Mouse (Mus musculus): Measurements from ENCODE around the gene Crkl. TPM values are rescaled to one million over a fixed set of nuclear protein-coding genes. Genes with fewer than 3 reads are reported as not detected.

Gene Crkl
- polyA plus RNA-seq, 1 experiment: 5.4 TPM

DNA sequence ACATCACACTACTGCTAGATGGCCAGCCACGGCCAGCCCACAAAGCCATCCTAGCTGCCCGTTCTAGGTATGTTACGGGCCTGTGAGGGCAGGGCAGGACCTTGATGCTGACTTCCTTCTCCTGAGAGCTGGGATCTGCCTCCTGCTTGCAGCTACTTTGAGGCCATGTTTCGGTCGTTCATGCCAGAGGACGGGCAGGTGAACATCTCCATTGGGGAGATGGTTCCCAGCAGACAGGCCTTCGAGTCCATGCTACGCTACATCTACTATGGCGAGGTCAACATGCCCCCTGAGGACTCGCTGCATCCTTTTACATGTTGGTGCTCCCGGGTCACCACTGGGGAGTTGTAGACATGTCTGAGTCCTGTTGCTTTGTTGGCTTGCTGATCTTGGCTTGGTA, 72.4 kb downstream of the Crkl start:
- Histone ChIP-seq H3K9me3 (no peaks in the 10 kb centered on the region), H3K27me3 (replicated peaks) (no peaks in the 10 kb centered on the region), H3K4me1 (peaks cover 10% of the 10 kb centered on the region), H3K4me3 (replicated peaks) (no peak overlapping the region), H3K36me3 (replicated peaks; ENCODE audit: low read length) (peaks cover 99% of the 10 kb centered on the region)
- TF ChIP-seq GATA1 (IDR thresholded peaks at IDR 0.05; ENCODE audit: borderline replicate concordance, low read length): no peak
- TF ChIP-seq FLI1 (IDR thresholded peaks at IDR 0.05; ENCODE audit: low read length): no peak

- Histone ChIP-seq H3K27me3 (replicated peaks) (no peaks in the 10 kb centered on the region), H3K9me3 (no peaks in the 10 kb centered on the region), H3K4me1 (peaks cover 23% of the 10 kb centered on the region), H3K4me3 (replicated peaks) (no peak overlapping the region), H3K36me3 (replicated peaks; ENCODE audit: low read length) (peaks cover 87% of the 10 kb centered on the region)
- TF ChIP-seq GATA1 (IDR thresholded peaks at IDR 0.05; ENCODE audit: borderline replicate concordance, low read length): no peak
These were observed 73.7 kb downstream of the Crkl start for GRCm38 (mm10) chr16:17525524-17525923.

- peaks cover 24% of the 10 kb centered on the region for H3K4me1 ChIP-seq
- no peaks in the 10 kb centered on the region for H3K9me3 ChIP-seq
- TF ChIP-seq GATA1 (IDR thresholded peaks at IDR 0.05; ENCODE audit: borderline replicate concordance, low read length) (no peak), FLI1 (IDR thresholded peaks at IDR 0.05; ENCODE audit: low read length) (no peak)
- no peaks in the 10 kb centered on the region for H3K27me3 ChIP-seq (replicated peaks)
- H3K36me3 ChIP-seq (replicated peaks; ENCODE audit: low read length): peaks cover 80% of the 10 kb centered on the region
- H3K4me3 ChIP-seq (replicated peaks): no peak overlapping the region
These were observed 74.4 kb downstream of the Crkl start for GRCm38 (mm10) chr16:17526223-17526622.

DNA sequence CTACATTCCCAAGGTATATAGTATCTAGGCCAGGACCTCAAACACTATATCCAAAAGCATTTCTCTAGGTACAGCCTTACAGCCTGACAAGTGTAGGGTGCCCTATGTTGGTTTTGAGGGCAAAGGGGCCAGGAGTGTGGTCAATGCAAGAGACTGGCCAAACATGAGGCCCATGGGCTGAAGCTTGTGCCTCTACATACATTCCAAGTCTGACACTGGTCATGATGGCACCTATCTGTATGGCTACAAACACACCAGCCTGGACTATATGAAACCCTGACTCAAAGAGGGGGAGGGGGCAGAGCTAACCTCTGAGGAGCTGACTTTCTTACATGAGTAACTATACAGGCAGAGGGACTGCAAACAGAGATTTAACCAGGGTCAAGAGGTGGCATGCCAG, 75.8 kb downstream of the Crkl start:
- Histone ChIP-seq H3K36me3 (replicated peaks; ENCODE audit: low read length) (peaks cover 66% of the 10 kb centered on the region), H3K4me1 (peaks cover 36% of the 10 kb centered on the region), H3K4me3 (replicated peaks) (no peak overlapping the region), H3K27me3 (replicated peaks) (no peaks in the 10 kb centered on the region), H3K9me3 (no peaks in the 10 kb centered on the region)
- TF ChIP-seq GATA1 (IDR thresholded peaks at IDR 0.05; ENCODE audit: borderline replicate concordance, low read length) (no peak), FLI1 (IDR thresholded peaks at IDR 0.05; ENCODE audit: low read length) (no peak)

- Histone ChIP-seq H3K4me1 (peaks cover 38% of the 10 kb centered on the region), H3K27me3 (replicated peaks) (no peaks in the 10 kb centered on the region), H3K4me3 (replicated peaks) (no peak overlapping the region), H3K36me3 (replicated peaks; ENCODE audit: low read length) (peaks cover 60% of the 10 kb centered on the region), H3K9me3 (no peaks in the 10 kb centered on the region)
- TF ChIP-seq GATA1 (IDR thresholded peaks at IDR 0.05; ENCODE audit: borderline replicate concordance, low read length) (no peak), FLI1 (IDR thresholded peaks at IDR 0.05; ENCODE audit: low read length) (no peak)
These were observed 76.5 kb downstream of the Crkl start for GRCm38 (mm10) chr16:17528276-17528675.

DNA sequence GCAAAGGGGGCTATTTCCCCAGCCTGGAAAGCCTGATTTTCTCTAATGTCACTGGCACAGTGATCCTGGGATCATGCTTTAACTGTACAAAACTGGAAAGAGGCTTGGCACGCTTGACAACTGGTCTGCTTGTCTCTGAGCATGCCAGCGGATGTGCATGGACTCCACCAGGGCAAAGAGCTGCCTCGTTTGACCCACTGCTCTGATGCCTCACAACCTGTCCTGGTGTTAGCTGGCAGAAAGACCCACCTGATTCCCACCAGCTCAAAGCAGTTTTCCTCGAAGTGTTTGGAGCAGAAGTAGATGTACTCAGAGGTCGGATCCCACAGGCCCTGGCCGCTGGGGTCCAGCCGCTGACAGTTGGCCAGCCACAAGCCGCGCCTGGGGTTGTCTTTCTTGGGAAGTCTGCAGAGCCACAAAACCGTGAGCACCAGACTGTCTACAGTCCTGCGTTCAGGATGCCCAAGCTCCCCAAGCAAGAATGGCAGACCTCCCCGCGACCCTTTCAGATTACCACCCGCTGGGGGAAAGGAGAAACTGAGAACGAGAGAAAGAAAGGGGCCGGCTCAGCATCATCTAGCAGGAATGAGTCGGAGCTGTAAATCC, 78.3 kb downstream of the Crkl start:
- Histone ChIP-seq H3K4me1 (peaks cover 38% of the 10 kb centered on the region), H3K4me3 (replicated peaks) (peak overlapping the region; percentile 98), H3K27me3 (replicated peaks) (no peaks in the 10 kb centered on the region), H3K36me3 (replicated peaks; ENCODE audit: low read length) (peaks cover 43% of the 10 kb centered on the region), H3K9me3 (no peaks in the 10 kb centered on the region)
- TF ChIP-seq GATA1 (IDR thresholded peaks at IDR 0.05; ENCODE audit: borderline replicate concordance, low read length) (no peak), FLI1 (IDR thresholded peaks at IDR 0.05; ENCODE audit: low read length) (no peak)

- no peaks in the 10 kb centered on the region for H3K9me3 ChIP-seq
- H3K36me3 ChIP-seq (replicated peaks; ENCODE audit: low read length): peaks cover 36% of the 10 kb centered on the region
- peak within 1 kb of the TSS; percentile 98 for H3K4me3 ChIP-seq (replicated peaks)
- TF ChIP-seq GATA1 (IDR thresholded peaks at IDR 0.05; ENCODE audit: borderline replicate concordance, low read length) (no peak), FLI1 (IDR thresholded peaks at IDR 0.05; ENCODE audit: low read length) (peak; percentile 66; the same call in 1 of the 2 replicates)
- H3K27me3 ChIP-seq (replicated peaks): no peaks in the 10 kb centered on the region
- peaks cover 38% of the 10 kb centered on the region for H3K4me1 ChIP-seq
These were observed 79.0 kb downstream of the Crkl start, which contains the start of gene Thap7 for GRCm38 (mm10) chr16:17530640-17531288. Gene Thap7, minus strand, starts transcription at chr16:17531136.

GRCm38 (mm10) chr16:17532271-17532670, 80.5 kb downstream of the Crkl start:
- Histone ChIP-seq H3K27me3 (replicated peaks) (peaks cover 2% of the 10 kb centered on the region), H3K36me3 (replicated peaks; ENCODE audit: low read length) (peaks cover 21% of the 10 kb centered on the region), H3K4me3 (replicated peaks) (peak overlapping the region; percentile 42), H3K9me3 (peaks cover 4% of the 10 kb centered on the region), H3K4me1 (peaks cover 38% of the 10 kb centered on the region)
- TF ChIP-seq FLI1 (IDR thresholded peaks at IDR 0.05; ENCODE audit: low read length) (no peak), GATA1 (IDR thresholded peaks at IDR 0.05; ENCODE audit: borderline replicate concordance, low read length) (no peak)

DNA sequence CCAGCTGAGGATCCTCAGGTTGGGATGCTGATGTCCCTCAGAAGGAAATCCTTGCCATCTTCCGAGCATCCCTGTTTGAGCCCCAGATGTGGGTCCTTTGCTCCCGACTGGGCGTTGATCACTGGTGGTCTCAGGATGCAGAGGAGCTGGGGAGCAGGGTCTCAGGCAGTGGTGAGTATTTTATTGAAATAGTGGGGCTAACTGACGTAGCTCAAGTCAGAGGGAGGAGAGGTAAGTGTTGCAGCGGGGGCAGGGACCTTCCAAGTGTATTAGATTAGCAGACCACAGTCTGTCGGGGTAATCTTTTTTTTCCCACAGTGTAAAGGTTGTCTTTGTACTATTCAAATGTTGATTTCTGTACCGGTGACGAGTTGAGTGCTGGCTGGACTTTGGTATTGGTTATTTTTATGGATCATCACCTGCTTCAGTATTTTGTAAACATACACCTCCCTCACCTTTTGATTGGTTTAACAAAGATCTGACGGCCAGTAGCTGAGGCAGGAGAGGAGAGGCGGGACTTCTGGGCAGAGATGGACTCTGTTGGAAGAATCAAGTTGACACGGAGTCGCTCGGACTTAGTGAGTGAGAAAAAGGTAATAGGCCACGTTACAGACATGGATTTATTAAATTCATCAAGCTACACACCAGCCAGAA, 81.0 kb downstream of the Crkl start:
- Histone ChIP-seq H3K4me1 (peaks cover 38% of the 10 kb centered on the region), H3K4me3 (replicated peaks) (no peak overlapping the region), H3K36me3 (replicated peaks; ENCODE audit: low read length) (peaks cover 16% of the 10 kb centered on the region), H3K9me3 (peaks cover 4% of the 10 kb centered on the region), H3K27me3 (replicated peaks) (peaks cover 2% of the 10 kb centered on the region)
- TF ChIP-seq GATA1 (IDR thresholded peaks at IDR 0.05; ENCODE audit: borderline replicate concordance, low read length) (no peak), FLI1 (IDR thresholded peaks at IDR 0.05; ENCODE audit: low read length) (no peak)

DNA sequence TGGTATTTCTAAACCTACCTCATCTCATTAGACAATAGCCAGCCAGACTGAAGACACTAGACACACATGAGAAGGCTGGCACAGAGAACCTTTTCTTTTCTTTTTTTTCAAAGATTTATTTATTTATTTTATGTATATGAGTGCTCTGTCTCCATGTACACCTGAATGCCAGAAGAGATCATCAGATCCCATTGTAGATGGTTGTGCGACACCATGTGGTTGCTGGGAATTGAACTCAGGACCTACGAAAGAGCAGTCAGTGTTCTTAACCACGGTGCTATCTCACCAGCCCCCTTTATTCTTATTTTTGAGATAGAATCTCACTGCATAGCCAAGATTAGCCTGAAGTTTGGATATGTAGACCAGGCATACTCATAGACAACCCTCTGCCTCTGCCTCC, 84.8 kb downstream of the Crkl start:
- H3K4me3 ChIP-seq (replicated peaks): no peak overlapping the region
- no peaks in the 10 kb centered on the region for H3K36me3 ChIP-seq (replicated peaks; ENCODE audit: low read length)
- H3K4me1 ChIP-seq: peaks cover 12% of the 10 kb centered on the region
- peaks cover 13% of the 10 kb centered on the region for H3K27me3 ChIP-seq (replicated peaks)
- TF ChIP-seq GATA1 (IDR thresholded peaks at IDR 0.05; ENCODE audit: borderline replicate concordance, low read length): no peak
- no peak for TF ChIP-seq FLI1 (IDR thresholded peaks at IDR 0.05; ENCODE audit: low read length)
- H3K9me3 ChIP-seq: peaks cover 4% of the 10 kb centered on the region

Other genes with a start within 250 kb of the Crkl start
- gene Ube2l3, start 249.3 kb upstream of the Crkl start, polyA plus RNA-seq (2012; ENCODE audit: insufficient read depth, low replicate concordance): 103 and 123 TPM in 2 replicates
- gene Rimbp3, start 243.4 kb upstream of the Crkl start, polyA plus RNA-seq (2012; ENCODE audit: insufficient read depth, low replicate concordance): 0.32 TPM in 1 of 2 replicates, not detected in the other
- gene Hic2, start 218.4 kb upstream of the Crkl start, polyA plus RNA-seq (2012; ENCODE audit: insufficient read depth, low replicate concordance): 1.8 and 3.3 TPM in 2 replicates
- gene Tmem191c, start 175.9 kb upstream of the Crkl start, polyA plus RNA-seq (2012; ENCODE audit: insufficient read depth, low replicate concordance): 11.8 and 13.2 TPM in 2 replicates
- gene Serpind1, start 120.6 kb upstream of the Crkl start, polyA plus RNA-seq (2012; ENCODE audit: insufficient read depth, low replicate concordance): not detected in 2 replicates
- gene Snap29, start 46.0 kb upstream of the Crkl start, polyA plus RNA-seq (2012; ENCODE audit: insufficient read depth, low replicate concordance): 6.3 and 6.7 TPM in 2 replicates
- 6.0 and 16.7 TPM in 2 replicates for gene Pi4ka, start 45.7 kb upstream of the Crkl start, polyA plus RNA-seq (2012; ENCODE audit: insufficient read depth, low replicate concordance)
- gene Aifm3, start 37.6 kb downstream of the Crkl start, polyA plus RNA-seq (2012; ENCODE audit: insufficient read depth, low replicate concordance): 0.03 TPM in 1 of 2 replicates, not detected in the other
- 8.5 and 18.4 TPM in 2 replicates for gene Lztr1, start 56.7 kb downstream of the Crkl start, polyA plus RNA-seq (2012; ENCODE audit: insufficient read depth, low replicate concordance)
- 163 and 262 TPM in 2 replicates for gene Thap7, start 79.1 kb downstream of the Crkl start, polyA plus RNA-seq (2012; ENCODE audit: insufficient read depth, low replicate concordance)
- not detected in 2 replicates for gene Lrrc74b, start 109.3 kb downstream of the Crkl start, polyA plus RNA-seq (2012; ENCODE audit: insufficient read depth, low replicate concordance)
- 2.3 TPM in 1 of 2 replicates, not detected in the other for gene P2rx6, start 109.9 kb downstream of the Crkl start, polyA plus RNA-seq (2012; ENCODE audit: insufficient read depth, low replicate concordance)
- gene Slc7a4, start 131.2 kb downstream of the Crkl start, polyA plus RNA-seq (2012; ENCODE audit: insufficient read depth, low replicate concordance): 0.32 and 1.0 TPM in 2 replicates
- 0.83 and 9.1 TPM in 2 replicates for gene Smpd4, start 167.4 kb downstream of the Crkl start, polyA plus RNA-seq (2012; ENCODE audit: insufficient read depth, low replicate concordance)
- not detected in 2 replicates for gene Ccdc74a, start 194.5 kb downstream of the Crkl start, polyA plus RNA-seq (2012; ENCODE audit: insufficient read depth, low replicate concordance)

Data from megakaryocyte, embryonic 14.5 days (primary cell).